Comparison of ENCODE assay signal across 12 mouse cellular contexts in the genomic region with DNA sequence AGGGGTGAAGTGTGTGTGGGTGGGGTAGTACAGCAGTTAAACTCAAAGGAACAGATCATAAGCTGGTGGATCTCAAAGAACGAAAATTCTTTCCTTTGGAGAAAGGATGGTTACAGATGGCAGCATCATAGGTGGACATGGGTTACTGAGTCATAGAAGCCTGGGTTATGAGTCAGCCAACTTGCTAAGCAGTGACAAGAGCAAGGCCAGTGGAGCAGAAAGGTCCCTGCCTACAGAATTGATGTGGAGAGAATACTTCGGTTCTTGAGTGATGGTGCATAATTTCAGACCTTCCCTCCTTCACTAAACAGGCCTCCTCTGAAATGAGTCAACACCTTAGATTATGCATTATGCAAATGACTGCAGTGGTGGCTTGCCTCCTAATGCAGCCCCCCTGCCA.
"Had no signal": no experiment of that assay in that cellular context is flagged by ENCODE, and none has a peak within 500 bp of the region (broad histone marks: within the 10 kb centered on the region; RNA-seq: fewer than 3 reads in every experiment).

No protein-coding gene starts in this region.

- ATAC-seq: liver, embryonic 12.5 days had no signal

- DNase-seq: kidney, postnatal 25 days; layer of hippocampus, adult 9-11 months; liver; lung, adult 18-20 months; lung, postnatal 10 days; lung, postnatal 36 days; midbrain, embryonic 14.5 days; retina, postnatal 1 day; right cerebral cortex, postnatal 25 days; thymus, adult 18-20 months; thymus, postnatal 4 days had no signal
